Mouse (Mus musculus): ENCODE data around the gene Ttc27. TPM values are rescaled to one million over a fixed set of nuclear protein-coding genes. Genes with fewer than 3 reads are reported as not detected.

The Ttc27 gene
- polyA plus RNA-seq, 1 experiment from 2014 or later = 18.5 TPM

- 85% methylated on average over 1 of the region's 1 CpGs for WGBS
- H3K36me3 ChIP-seq (ENCODE audit: control insufficient read depth, insufficient read depth, low read length) = no peaks in the 10 kb centered on the region
Observed at GRCm38 (mm10) chr17:74873756-74874155, 156.2 kb downstream of the Ttc27 start.

GRCm38 (mm10) chr17:74875740-74876139, 158.2 kb downstream of the Ttc27 start:
- no peak overlapping the region for H3K9ac ChIP-seq (replicated peaks; ENCODE audit: low read depth, low read length)
- no peaks in the 10 kb centered on the region for H3K36me3 ChIP-seq (ENCODE audit: control insufficient read depth, insufficient read depth, low read length)
- no peak for ATAC-seq (ENCODE audit: low read depth)
- no peaks in the 10 kb centered on the region for H3K9me3 ChIP-seq (ENCODE audit: control insufficient read depth, low read length)
- H3K4me1 ChIP-seq (ENCODE audit: control insufficient read depth, insufficient read depth, low read length) = no peaks in the 10 kb centered on the region
- H3K4me3 ChIP-seq (ENCODE audit: low read depth, low read length) = no peak overlapping the region
- no peak overlapping the region for H3K27ac ChIP-seq (ENCODE audit: low read depth, low read length)
- H3K4me2 ChIP-seq (ENCODE audit: low read depth, low read length) = no peak overlapping the region
- 93% methylated on average over 5 of the region's 5 CpGs for WGBS
- H3K27me3 ChIP-seq (ENCODE audit: control insufficient read depth, insufficient read depth, low read length) = no peaks in the 10 kb centered on the region

More at GRCm38 (mm10) chr17:74873756-74874155, 156.2 kb downstream of the Ttc27 start:
- no peak for ATAC-seq (ENCODE audit: low read depth)
- no peak overlapping the region for H3K4me3 ChIP-seq (ENCODE audit: low read depth, low read length)
- H3K27ac ChIP-seq (ENCODE audit: low read depth, low read length) = no peak overlapping the region
- no peak overlapping the region for H3K4me2 ChIP-seq (ENCODE audit: low read depth, low read length)
- H3K9ac ChIP-seq (replicated peaks; ENCODE audit: low read depth, low read length) = no peak overlapping the region
- no peaks in the 10 kb centered on the region for H3K9me3 ChIP-seq (ENCODE audit: control insufficient read depth, low read length)
- H3K4me1 ChIP-seq (ENCODE audit: control insufficient read depth, insufficient read depth, low read length) = no peaks in the 10 kb centered on the region
- H3K27me3 ChIP-seq (ENCODE audit: control insufficient read depth, insufficient read depth, low read length) = no peaks in the 10 kb centered on the region

GRCm38 (mm10) chr17:74876954-74877353, 159.4 kb downstream of the Ttc27 start:
- Histone ChIP-seq H3K4me2 (ENCODE audit: low read depth, low read length) (no peak overlapping the region), H3K9ac (replicated peaks; ENCODE audit: low read depth, low read length) (no peak overlapping the region), H3K4me1 (ENCODE audit: control insufficient read depth, insufficient read depth, low read length) (no peaks in the 10 kb centered on the region), H3K27me3 (ENCODE audit: control insufficient read depth, insufficient read depth, low read length) (no peaks in the 10 kb centered on the region), H3K27ac (ENCODE audit: low read depth, low read length) (no peak overlapping the region), H3K9me3 (ENCODE audit: control insufficient read depth, low read length) (no peaks in the 10 kb centered on the region), H3K4me3 (ENCODE audit: low read depth, low read length) (no peak overlapping the region), H3K36me3 (ENCODE audit: control insufficient read depth, insufficient read depth, low read length) (no peaks in the 10 kb centered on the region)
- 79% methylated on average over 10 of the region's 10 CpGs for WGBS
- no peak for ATAC-seq (ENCODE audit: low read depth)

GRCm38 (mm10) chr17:74879768-74880167, 162.2 kb downstream of the Ttc27 start:
- Histone ChIP-seq H3K9me3 (ENCODE audit: control insufficient read depth, low read length) (no peaks in the 10 kb centered on the region), H3K4me1 (ENCODE audit: control insufficient read depth, insufficient read depth, low read length) (no peaks in the 10 kb centered on the region), H3K4me2 (ENCODE audit: low read depth, low read length) (no peak overlapping the region), H3K9ac (replicated peaks; ENCODE audit: low read depth, low read length) (no peak overlapping the region), H3K36me3 (ENCODE audit: control insufficient read depth, insufficient read depth, low read length) (no peaks in the 10 kb centered on the region), H3K27ac (ENCODE audit: low read depth, low read length) (no peak overlapping the region), H3K27me3 (ENCODE audit: control insufficient read depth, insufficient read depth, low read length) (no peaks in the 10 kb centered on the region), H3K4me3 (ENCODE audit: low read depth, low read length) (no peak overlapping the region)
- WGBS = 78% methylated on average over 7 of the region's 7 CpGs
- no peak for ATAC-seq (ENCODE audit: low read depth)

- H3K4me2 ChIP-seq (ENCODE audit: low read depth, low read length) = no peak overlapping the region
- ATAC-seq (ENCODE audit: low read depth) = no peak
- H3K9ac ChIP-seq (replicated peaks; ENCODE audit: low read depth, low read length) = no peak overlapping the region
- H3K9me3 ChIP-seq (ENCODE audit: control insufficient read depth, low read length) = no peaks in the 10 kb centered on the region
- H3K36me3 ChIP-seq (ENCODE audit: control insufficient read depth, insufficient read depth, low read length) = no peaks in the 10 kb centered on the region
- H3K27ac ChIP-seq (ENCODE audit: low read depth, low read length) = no peak overlapping the region
- H3K4me3 ChIP-seq (ENCODE audit: low read depth, low read length) = no peak overlapping the region
- WGBS = 77% methylated on average over 7 of the region's 7 CpGs
- no peaks in the 10 kb centered on the region for H3K27me3 ChIP-seq (ENCODE audit: control insufficient read depth, insufficient read depth, low read length)
- no peaks in the 10 kb centered on the region for H3K4me1 ChIP-seq (ENCODE audit: control insufficient read depth, insufficient read depth, low read length)
Observed at GRCm38 (mm10) chr17:74887039-74887438, 169.5 kb downstream of the Ttc27 start.

GRCm38 (mm10) chr17:74888836-74889534, 171.5 kb downstream of the Ttc27 start:
- H3K9ac ChIP-seq (replicated peaks; ENCODE audit: low read depth, low read length) = no peak overlapping the region
- no peaks in the 10 kb centered on the region for H3K4me1 ChIP-seq (ENCODE audit: control insufficient read depth, insufficient read depth, low read length)
- no peak overlapping the region for H3K27ac ChIP-seq (ENCODE audit: low read depth, low read length)
- H3K4me3 ChIP-seq (ENCODE audit: low read depth, low read length) = no peak overlapping the region
- no peaks in the 10 kb centered on the region for H3K27me3 ChIP-seq (ENCODE audit: control insufficient read depth, insufficient read depth, low read length)
- no peaks in the 10 kb centered on the region for H3K9me3 ChIP-seq (ENCODE audit: control insufficient read depth, low read length)
- no peak overlapping the region for H3K4me2 ChIP-seq (ENCODE audit: low read depth, low read length)
- no peaks in the 10 kb centered on the region for H3K36me3 ChIP-seq (ENCODE audit: control insufficient read depth, insufficient read depth, low read length)
- no peak for ATAC-seq (ENCODE audit: low read depth)
- 80% methylated on average over 11 of the region's 11 CpGs for WGBS

GRCm38 (mm10) chr17:74889535-74890117, 172.1 kb downstream of the Ttc27 start:
- Histone ChIP-seq H3K27me3 (ENCODE audit: control insufficient read depth, insufficient read depth, low read length) (no peaks in the 10 kb centered on the region), H3K4me2 (ENCODE audit: low read depth, low read length) (no peak overlapping the region), H3K4me3 (ENCODE audit: low read depth, low read length) (no peak overlapping the region), H3K36me3 (ENCODE audit: control insufficient read depth, insufficient read depth, low read length) (no peaks in the 10 kb centered on the region), H3K4me1 (ENCODE audit: control insufficient read depth, insufficient read depth, low read length) (no peaks in the 10 kb centered on the region), H3K27ac (ENCODE audit: low read depth, low read length) (no peak overlapping the region), H3K9ac (replicated peaks; ENCODE audit: low read depth, low read length) (no peak overlapping the region), H3K9me3 (ENCODE audit: control insufficient read depth, low read length) (no peaks in the 10 kb centered on the region)
- ATAC-seq (ENCODE audit: low read depth) = no peak
- WGBS = 88% methylated on average over 11 of the region's 11 CpGs

- WGBS = 95% methylated on average over 7 of the region's 7 CpGs
- no peaks in the 10 kb centered on the region for H3K4me1 ChIP-seq (ENCODE audit: control insufficient read depth, insufficient read depth, low read length)
- H3K27ac ChIP-seq (ENCODE audit: low read depth, low read length) = no peak overlapping the region
- no peaks in the 10 kb centered on the region for H3K27me3 ChIP-seq (ENCODE audit: control insufficient read depth, insufficient read depth, low read length)
- no peak overlapping the region for H3K9ac ChIP-seq (replicated peaks; ENCODE audit: low read depth, low read length)
- H3K4me2 ChIP-seq (ENCODE audit: low read depth, low read length) = no peak overlapping the region
- no peaks in the 10 kb centered on the region for H3K36me3 ChIP-seq (ENCODE audit: control insufficient read depth, insufficient read depth, low read length)
- H3K9me3 ChIP-seq (ENCODE audit: control insufficient read depth, low read length) = no peaks in the 10 kb centered on the region
- no peak overlapping the region for H3K4me3 ChIP-seq (ENCODE audit: low read depth, low read length)
- ATAC-seq (ENCODE audit: low read depth) = no peak
Observed at GRCm38 (mm10) chr17:74902453-74902852, 184.9 kb downstream of the Ttc27 start.

GRCm38 (mm10) chr17:74903411-74904331, 186.1 kb downstream of the Ttc27 start:
- Histone ChIP-seq H3K9ac (replicated peaks; ENCODE audit: low read depth, low read length) (no peak overlapping the region), H3K36me3 (ENCODE audit: control insufficient read depth, insufficient read depth, low read length) (no peaks in the 10 kb centered on the region), H3K27me3 (ENCODE audit: control insufficient read depth, insufficient read depth, low read length) (no peaks in the 10 kb centered on the region), H3K4me1 (ENCODE audit: control insufficient read depth, insufficient read depth, low read length) (no peaks in the 10 kb centered on the region), H3K4me2 (ENCODE audit: low read depth, low read length) (no peak overlapping the region), H3K9me3 (ENCODE audit: control insufficient read depth, low read length) (no peaks in the 10 kb centered on the region), H3K4me3 (ENCODE audit: low read depth, low read length) (no peak overlapping the region), H3K27ac (ENCODE audit: low read depth, low read length) (no peak overlapping the region)
- 60% methylated on average over 16 of the region's 16 CpGs for WGBS
- no peak for ATAC-seq (ENCODE audit: low read depth)
